Mouse (Mus musculus) liver, embryonic 14.5 days (tissue): Measurements from ENCODE around the gene A630095N17Rik.

Experiments
- CTCF ChIP-seq: IDR thresholded peaks from 2 replicates; pipeline ENCODE4 v1.5.1; 2016; ENCODE audit warnings: antibody characterized with exemption, low read depth, control low read depth
- EP300 ChIP-seq: IDR thresholded peaks from 2 replicates; pipeline ENCODE4 v1.6.1; 2016; ENCODE audit warnings: antibody characterized with exemption, low read depth

- TF ChIP-seq EP300 (peak; percentile 65), CTCF (no peak)
These were observed 2.7 kb downstream of the A630095N17Rik start for GRCm38 (mm10) chr1:75229158-75229557.
